ENCODE assay signal across 25 mouse cellular contexts in genomic region chr7:79769664-79770063, GRCm38 (mm10). TPM values are rescaled to one million over a fixed set of nuclear protein-coding genes. Genes with fewer than 3 reads are reported as not detected.
DNase-seq lines count a peak whose midpoint lies in the region; ATAC-seq and TF ChIP-seq lines count a peak whose summit lies in the region.
"Had no signal": no experiment of that assay in that cellular context is flagged by ENCODE, and none has a peak within 500 bp of the region (broad histone marks: within the 10 kb centered on the region; RNA-seq: fewer than 3 reads in every experiment).

No protein-coding gene starts in this region.

- no peak for TF ChIP-seq POLR2A in kidney, adult 2 months (IDR thresholded peaks at IDR 0.05; ENCODE audit: low read depth, low read length)
- no peak for TF ChIP-seq POLR2A in myocyte (IDR thresholded peaks at IDR 0.05; ENCODE audit: insufficient read length, low read depth)

- no peaks in the 10 kb centered on the region for H3K4me1 ChIP-seq in kidney, adult 2 months (ENCODE audit: control insufficient read depth, insufficient read depth, low read length)
- H3K4me1 ChIP-seq in midbrain, embryonic 11.5 days (ENCODE audit: control insufficient read depth, insufficient read depth, low read length): no peaks in the 10 kb centered on the region
- no peaks in the 10 kb centered on the region for H3K4me1 ChIP-seq in midbrain, embryonic 15.5 days

- H3K4me3 ChIP-seq in kidney, adult 2 months (ENCODE audit: insufficient read depth, low read depth, low read length): no peak overlapping the region
- no peak overlapping the region for H3K4me3 ChIP-seq in midbrain, embryonic 11.5 days (ENCODE audit: low read depth, low read length)
- H3K4me3 ChIP-seq in midbrain, embryonic 15.5 days: no peak overlapping the region
- no peak overlapping the region for H3K4me3 ChIP-seq in myocyte

- peak; percentile 42 for DNase-seq in kidney, postnatal 10 days
- no peak for DNase-seq in kidney, adult 2 months
- DNase-seq in kidney, postnatal 14 days: peak; percentile 20
- DNase-seq in kidney, adult 18-20 months: no peak
- DNase-seq in midbrain, embryonic 11.5 days (ENCODE audit: low spot score, missing footprints): peak; percentile 60
- no peak for DNase-seq in Muller cell, postnatal 12 days (ENCODE audit: inconsistent ontology term)
- DNase-seq: adrenal gland, adult 2 months; adrenal gland, adult 8-10 months; adrenal gland, postnatal 10 days; adrenal gland, postnatal 14 days; adrenal gland, postnatal 25 days; adrenal gland, postnatal 36 days; B cell, adult 2 months; cerebellum, adult 11 months; cerebellum, adult 11-12 months; cerebellum, adult 18-20 months had no signal

- TF ChIP-seq CTCF in kidney, adult 2 months (conservative IDR thresholded peaks at IDR 0.05; ENCODE audit: insufficient read depth, insufficient read length, low read depth, low read length): no peak

- H3K4me2 ChIP-seq in midbrain, embryonic 11.5 days: no peak overlapping the region
- H3K4me2 ChIP-seq in midbrain, embryonic 15.5 days: no peak overlapping the region
- H3K4me2 ChIP-seq in myocyte (ENCODE audit: low read depth): no peak overlapping the region

- H3ac ChIP-seq in myocyte (ENCODE audit: control insufficient read depth, insufficient read length): no peak overlapping the region

- H3K9ac ChIP-seq in midbrain, embryonic 11.5 days (ENCODE audit: low read length): no peak overlapping the region
- no peak overlapping the region for H3K9ac ChIP-seq in midbrain, embryonic 15.5 days

- no peaks in the 10 kb centered on the region for H3K79me2 ChIP-seq in myocyte (ENCODE audit: control insufficient read depth, insufficient read depth)

- H3K9me3 ChIP-seq in midbrain, embryonic 11.5 days (ENCODE audit: control insufficient read depth, low read length): no peaks in the 10 kb centered on the region
- H3K9me3 ChIP-seq in midbrain, embryonic 15.5 days: no peaks in the 10 kb centered on the region
- H3K9me3 ChIP-seq: G1E had no signal

- ATAC-seq in midbrain, embryonic 11.5 days (ENCODE audit: low FRiP score): no peak
- ATAC-seq in midbrain, embryonic 15.5 days (replicated peaks): no peak
- ATAC-seq: activated CD4-positive, CD25-positive, alpha-beta regulatory T cell, adult 4 months; CD4-positive, CD25-positive, alpha-beta regulatory T cell, adult 4 months; Patski had no signal

- H3K27me3 ChIP-seq in kidney, adult 2 months (replicated peaks; ENCODE audit: control insufficient read depth, insufficient read depth, low read length): no peaks in the 10 kb centered on the region
- no peaks in the 10 kb centered on the region for H3K27me3 ChIP-seq in midbrain, embryonic 11.5 days (ENCODE audit: control insufficient read depth, insufficient read depth, low read length)
- H3K27me3 ChIP-seq in midbrain, embryonic 15.5 days (replicated peaks): no peaks in the 10 kb centered on the region
- peaks cover 15% of the 10 kb centered on the region for H3K27me3 ChIP-seq in myocyte (ENCODE audit: control insufficient read depth, insufficient read depth, insufficient read length)
- H3K27me3 ChIP-seq: CH12.LX, Patski had no signal

- H3K27ac ChIP-seq in kidney, adult 2 months (ENCODE audit: insufficient read depth, low read depth, low read length): no peak overlapping the region
- no peak overlapping the region for H3K27ac ChIP-seq in midbrain, embryonic 11.5 days (ENCODE audit: low read depth, low read length)
- no peak overlapping the region for H3K27ac ChIP-seq in midbrain, embryonic 15.5 days

- no peaks in the 10 kb centered on the region for H3K36me3 ChIP-seq in kidney, adult 2 months (ENCODE audit: control insufficient read depth, insufficient read depth, low read length)
- H3K36me3 ChIP-seq in midbrain, embryonic 11.5 days (ENCODE audit: control insufficient read depth, insufficient read depth, low read length): no peaks in the 10 kb centered on the region
- no peaks in the 10 kb centered on the region for H3K36me3 ChIP-seq in midbrain, embryonic 15.5 days (replicated peaks)
- H3K36me3 ChIP-seq in myocyte (ENCODE audit: control insufficient read depth, insufficient read depth): no peaks in the 10 kb centered on the region
- H3K36me3 ChIP-seq: G1E had no signal

- 80% methylated on average over 3 of the region's 3 CpGs for WGBS in kidney, adult 2 months
- 85% methylated on average over 3 of the region's 3 CpGs for WGBS in midbrain, embryonic 11.5 days
- 91% methylated on average over 3 of the region's 3 CpGs for WGBS in midbrain, embryonic 15.5 days

TF ChIP-seq in myocyte, 11 proteins besides CTCF, POLR2A, EP300 and RAD21:
- TF ChIP-seq USF1 (IDR thresholded peaks at IDR 0.05; ENCODE audit: low read depth) (no peak), TCF12 (IDR thresholded peaks at IDR 0.05; ENCODE audit: insufficient read depth, poor library complexity, severe bottlenecking) (peak; percentile 86), MYOD1 (IDR thresholded peaks at IDR 0.05; ENCODE audit: control insufficient read depth in 1 of 3, insufficient read length in 2 of 3, low read depth in 2 of 3) (peak in 2 of 3 experiments; percentile 78 to 91), MYOG (IDR thresholded peaks at IDR 0.05; ENCODE audit: control insufficient read depth in 1 of 3, insufficient read depth in 1 of 3, insufficient read length in 2 of 3, low read depth in 2 of 3) (peak; percentile 58 to 96 (median 95)), TCF3 (IDR thresholded peaks at IDR 0.05; ENCODE audit: insufficient read length, low read depth) (peak; percentile 70)

RNA-seq across cellular contexts. Expression of gene Mesp1, which starts 23.9 kb away (rescaled TPM):
- polyA plus RNA-seq in kidney, adult 2 months (2012; rRNA removed): 0.07 TPM in 1 of 2 replicates, not detected in the other
- polyA plus RNA-seq in midbrain, embryonic 11.5 days (2014; fragmentation: Nextera tagmentation; extraction: Ambion mirVana): not detected in 2 replicates
- polyA plus RNA-seq in midbrain, embryonic 15.5 days (2015; fragmentation: Nextera tagmentation; extraction: Ambion mirVana): not detected in 2 replicates
- not detected for polyA plus RNA-seq in myocyte (2012; fragmentation: generic; extraction: Trizol)
- polyA plus RNA-seq: activated CD4-positive, CD25-positive, alpha-beta regulatory T cell, adult 4 months; adrenal gland, adult 2 months; brain, embryonic 14.5 days; CD4-positive, CD25-positive, alpha-beta regulatory T cell, adult 4 months; G1E; Patski had no signal

RNA-seq across cellular contexts. Expression of gene Wdr93, which starts 26.7 kb away (rescaled TPM):
- 1.1 TPM in 2 replicates for polyA plus RNA-seq in kidney, adult 2 months (2012; rRNA removed)
- 0.33 and 0.39 TPM in 2 replicates for polyA plus RNA-seq in midbrain, embryonic 11.5 days (2014; fragmentation: Nextera tagmentation; extraction: Ambion mirVana)
- polyA plus RNA-seq in midbrain, embryonic 15.5 days (2015; fragmentation: Nextera tagmentation; extraction: Ambion mirVana): 0.43 and 0.54 TPM in 2 replicates
- 0.10 TPM for polyA plus RNA-seq in myocyte (2012; fragmentation: generic; extraction: Trizol)

RNA-seq across cellular contexts. Expression of gene Pex11a, which starts 26.7 kb away (rescaled TPM):
- polyA plus RNA-seq in kidney, adult 2 months (2012; rRNA removed): 40.6 and 41.0 TPM in 2 replicates
- polyA plus RNA-seq in midbrain, embryonic 11.5 days (2014; fragmentation: Nextera tagmentation; extraction: Ambion mirVana): 8.4 TPM in 2 replicates
- 13.5 and 15.3 TPM in 2 replicates for polyA plus RNA-seq in midbrain, embryonic 15.5 days (2015; fragmentation: Nextera tagmentation; extraction: Ambion mirVana)
- polyA plus RNA-seq in myocyte (2012; fragmentation: generic; extraction: Trizol): 5.9 TPM

RNA-seq across cellular contexts. Expression of gene Plin1, which starts 37.0 kb away (rescaled TPM):
- 58.4 and 72.2 TPM in 2 replicates for polyA plus RNA-seq in kidney, adult 2 months (2012; rRNA removed)
- not detected in 2 replicates for polyA plus RNA-seq in midbrain, embryonic 11.5 days (2014; fragmentation: Nextera tagmentation; extraction: Ambion mirVana)
- polyA plus RNA-seq in midbrain, embryonic 15.5 days (2015; fragmentation: Nextera tagmentation; extraction: Ambion mirVana): 0.27 TPM in 1 of 2 replicates, not detected in the other
- polyA plus RNA-seq in myocyte (2012; fragmentation: generic; extraction: Trizol): not detected
- polyA plus RNA-seq: activated CD4-positive, CD25-positive, alpha-beta regulatory T cell, adult 4 months; C2C12; CD4-positive, CD25-positive, alpha-beta regulatory T cell, adult 4 months; G1E had no signal

RNA-seq across cellular contexts. Expression of gene Mesp2, which starts 40.9 kb away (rescaled TPM):
- 0.28 and 0.35 TPM in 2 replicates for polyA plus RNA-seq in kidney, adult 2 months (2012; rRNA removed)
- 0.40 TPM in 2 replicates for polyA plus RNA-seq in midbrain, embryonic 11.5 days (2014; fragmentation: Nextera tagmentation; extraction: Ambion mirVana)
- 0.96 and 1.1 TPM in 2 replicates for polyA plus RNA-seq in midbrain, embryonic 15.5 days (2015; fragmentation: Nextera tagmentation; extraction: Ambion mirVana)
- not detected for polyA plus RNA-seq in myocyte (2012; fragmentation: generic; extraction: Trizol)
- polyA plus RNA-seq: activated CD4-positive, CD25-positive, alpha-beta regulatory T cell, adult 4 months; G1E had no signal

Comparison
In these comparisons a context has a peak if more than half of its experiments do, and no peak if none do; other contexts are left out.
1. DNase-seq: peak in kidney, postnatal 10 days (single experiment), kidney, postnatal 14 days (single experiment) and midbrain, embryonic 11.5 days (single experiment); none in kidney, adult 2 months (single experiment), kidney, adult 18-20 months (single experiment) and Muller cell, postnatal 12 days (single experiment).